Mouse (Mus musculus) spleen, adult 2 months (tissue): ENCODE data around the gene Ncdn. TPM values are rescaled to one million over a fixed set of nuclear protein-coding genes. Genes with fewer than 3 reads are reported as not detected.

Source experiments
- DNase-seq, 2 experiments: peaks; one replicate each; pipeline versions ENCODE4 v3.0.0 to v3.0.0-alpha.2; 2012 to 2021; ENCODE audit warnings: low spot score in 2 of 2, low read depth in 1 of 2
- H3K27ac ChIP-seq: fragments of 200-500 bp; 2 replicates; pipeline ENCODE4 v1.5.1; 2012; ENCODE audit warnings: low read length, inconsistent platforms; ENCODE audit not compliant: insufficient read depth
- H3K27me3 ChIP-seq: fragments of 200-500 bp; 2 replicates; pipeline ENCODE4 v1.6.1; 2012; ENCODE audit warnings: mild to moderate bottlenecking, moderate library complexity, low read length, inconsistent platforms; ENCODE audit not compliant: control insufficient read depth, insufficient read depth
- H3K36me3 ChIP-seq: fragments of 200-500 bp; 2 replicates; pipeline ENCODE4 v1.6.1; 2012; ENCODE audit warnings: mild to moderate bottlenecking, low read length, inconsistent platforms; ENCODE audit not compliant: control insufficient read depth, insufficient read depth
- H3K4me1 ChIP-seq: fragments of 200-500 bp; 2 replicates; pipeline ENCODE4 v1.6.1; 2011; ENCODE audit warnings: inconsistent platforms; ENCODE audit not compliant: control insufficient read depth, insufficient read depth, insufficient read length
- H3K4me3 ChIP-seq: fragments of 200-500 bp; 2 replicates; pipeline ENCODE4 v1.5.1; 2011; ENCODE audit warnings: mild to moderate bottlenecking, inconsistent platforms; ENCODE audit not compliant: insufficient read depth, insufficient read length; ENCODE audit errors: extremely low read depth
- CTCF ChIP-seq: fragments of 200-500 bp; IDR thresholded peaks from 2 replicates; pipeline ENCODE4 v1.5.1; 2011; ENCODE audit warnings: mild to moderate bottlenecking, inconsistent platforms; ENCODE audit not compliant: insufficient read depth, insufficient read length, insufficient replicate concordance; ENCODE audit errors: extremely low read depth
- POLR2A ChIP-seq: fragments of 200-500 bp; IDR thresholded peaks from 2 replicates; pipeline ENCODE4 v1.6.1; 2011; ENCODE audit warnings: low read depth, low read length, inconsistent platforms
- WGBS: fragments of 180-500 bp; shearing (Covaris S2); methylation state at CpG from one replicate; pipeline ENCODE4 v1.1.7; 2018; 5-methylcytosine and 5-hydroxymethylcytosine counted together
- polyA plus RNA-seq: library from polyadenylated mRNA; depleted of rRNA; stranded (reverse); fragments of >200 nt; gene quantifications from 2 replicates; pipeline ENCODE4 v1.2.3, GENCODE M21; 2012

The Ncdn gene
- polyA plus RNA-seq, 1 experiment = 31.9 TPM

GRCm38 (mm10) chr4:126739966-126740676 lies 13.1 kb downstream of the Ncdn start:
- H3K4me3 ChIP-seq = no peak overlapping the region
- H3K36me3 ChIP-seq = peaks cover 9% of the 10 kb centered on the region
- no peak for DNase-seq
- peaks cover 5% of the 10 kb centered on the region; the same call in 1 of the 2 replicates for H3K4me1 ChIP-seq
- H3K27me3 ChIP-seq = peaks cover 12% of the 10 kb centered on the region
- 66% methylated on average over 10 of the region's 10 CpGs for WGBS
- TF ChIP-seq CTCF (no peak), POLR2A (no peak)
- H3K27ac ChIP-seq = no peak overlapping the region

GRCm38 (mm10) chr4:126736001-126736414 lies 17.2 kb downstream of the Ncdn start, which contains the start of gene Tfap2e:
TSS of gene Tfap2e (minus strand) at chr4:126736240.
- Histone ChIP-seq H3K27me3 (peaks cover 38% of the 10 kb centered on the region), H3K36me3 (no peaks in the 10 kb centered on the region), H3K27ac (no peak within 1 kb of the TSS), H3K4me3 (no peak within 1 kb of the TSS; the same call in 1 of the 2 replicates), H3K4me1 (peaks cover 5% of the 10 kb centered on the region; the same call in 1 of the 2 replicates)
- DNase-seq = no peak
- TF ChIP-seq CTCF = no peak
- TF ChIP-seq POLR2A = no peak
- 4% methylated on average over 32 of the region's 32 CpGs for WGBS

- no peaks in the 10 kb centered on the region for H3K36me3 ChIP-seq
- H3K27me3 ChIP-seq = peaks cover 38% of the 10 kb centered on the region
- H3K4me3 ChIP-seq = no peak overlapping the region; the same call in 1 of the 2 replicates
- TF ChIP-seq POLR2A = no peak
- TF ChIP-seq CTCF = no peak
- DNase-seq = no peak
- no peak overlapping the region for H3K27ac ChIP-seq
- H3K4me1 ChIP-seq = peaks cover 5% of the 10 kb centered on the region; the same call in 1 of the 2 replicates
- 4% methylated on average over 57 of the region's 62 CpGs for WGBS
These were observed 17.7 kb downstream of the Ncdn start for GRCm38 (mm10) chr4:126735382-126736000.

- H3K4me3 ChIP-seq = no peak overlapping the region
- TF ChIP-seq POLR2A (no peak), CTCF (no peak)
- no peak for DNase-seq
These were observed 18.4 kb downstream of the Ncdn start for GRCm38 (mm10) chr4:126734700-126735381.

GRCm38 (mm10) chr4:126734001-126734603 lies 19.1 kb downstream of the Ncdn start:
- Histone ChIP-seq H3K4me3 (no peak overlapping the region), H3K27me3 (peaks cover 38% of the 10 kb centered on the region)

More at GRCm38 (mm10) chr4:126734700-126735381, 18.4 kb downstream of the Ncdn start:
- Histone ChIP-seq H3K27ac (no peak overlapping the region), H3K4me1 (peaks cover 5% of the 10 kb centered on the region; the same call in 1 of the 2 replicates), H3K36me3 (no peaks in the 10 kb centered on the region), H3K27me3 (peaks cover 38% of the 10 kb centered on the region)
- 8% methylated on average over 50 of the region's 51 CpGs for WGBS

More at GRCm38 (mm10) chr4:126734001-126734603, 19.1 kb downstream of the Ncdn start:
- Histone ChIP-seq H3K27ac (no peak overlapping the region), H3K36me3 (no peaks in the 10 kb centered on the region), H3K4me1 (peaks cover 5% of the 10 kb centered on the region; the same call in 1 of the 2 replicates)
- no peak for DNase-seq
- 9% methylated on average over 16 of the region's 16 CpGs for WGBS
- TF ChIP-seq CTCF = no peak
- TF ChIP-seq POLR2A = no peak
